Mouse (Mus musculus) layer of hippocampus, adult 9-11 months (tissue): ENCODE measurements at regions not wholly inside any gene's neighbourhood (a gene's known extent, or its start where the extent isn't known, plus 50 kb on each side); places are given as distances from the start of the nearest gene placed in this dataset.
A peak's percentile ranks its signal among the peaks of the same experiment; 100 is the strongest.

Source experiments
- DNase-seq: peaks from one replicate; pipeline ENCODE4 v3.0.0; 2022

- no peak for DNase-seq
These were observed 372.0 kb downstream of the Cdh11 start for GRCm38 (mm10) chr8:102413446-102413845.

- DNase-seq: no peak
These were observed 397.9 kb downstream of the Cdh11 start for GRCm38 (mm10) chr8:102387591-102387990.

- DNase-seq: no peak
These were observed 440.1 kb downstream of the Cdh11 start for GRCm38 (mm10) chr8:102345392-102345791.

GRCm38 (mm10) chr8:102332511-102332910 lies 452.9 kb downstream of the Cdh11 start:
- peak; percentile 49 for DNase-seq

- DNase-seq: no peak
These were observed 454.3 kb downstream of the Cdh11 start for GRCm38 (mm10) chr8:102331151-102331550.

GRCm38 (mm10) chr8:102329955-102330354 lies 455.5 kb downstream of the Cdh11 start:
- DNase-seq: no peak
